Mouse (Mus musculus) liver, embryonic 16.5 days (tissue): ENCODE results near the gene Ikbkg. TPM values are rescaled to one million over a fixed set of nuclear protein-coding genes. Genes with fewer than 3 reads are reported as not detected.
"Not testable (repeated sequence)": the region's sequence is repeated elsewhere in the genome, so short reads cannot be mapped to it uniquely, and the experiment has no call there.

Experiments
- ATAC-seq: fragments of 200-750 bp; cut with Nextera tagmentation; 2 replicates; pipeline ENCODE4 v1.8.0; 2017; ENCODE audit warnings: low read depth, mild to moderate bottlenecking, moderate number of reproducible peaks, moderate library complexity
- H3K27ac ChIP-seq: fragments of 300-500 bp; sonication (generic); 2 replicates; pipeline ENCODE4 v1.5.1; 2014; ENCODE audit warnings: mild to moderate bottlenecking, low read length
- H3K27me3 ChIP-seq: fragments of 300-500 bp; sonication (generic); 2 replicates; pipeline ENCODE4 v1.6.1; 2014; ENCODE audit warnings: low read depth, low read length, mixed read lengths; ENCODE audit not compliant: control insufficient read depth, insufficient read depth
- H3K36me3 ChIP-seq: fragments of 300-500 bp; sonication (generic); 2 replicates; pipeline ENCODE4 v1.6.1; 2014; ENCODE audit warnings: mild to moderate bottlenecking; ENCODE audit not compliant: control insufficient read depth, insufficient read depth
- H3K4me1 ChIP-seq: fragments of 300-500 bp; sonication (generic); 2 replicates; pipeline ENCODE4 v1.6.1; 2014; ENCODE audit warnings: low read depth, low read length, mixed read lengths; ENCODE audit not compliant: control insufficient read depth
- H3K4me2 ChIP-seq: fragments of 300-500 bp; sonication (generic); 2 replicates; pipeline ENCODE4 v1.6.1; 2014; ENCODE audit warnings: low read depth, low read length, mixed read lengths
- H3K4me3 ChIP-seq: fragments of 300-500 bp; sonication (generic); 2 replicates; pipeline ENCODE4 v1.5.1; 2014; ENCODE audit warnings: low read depth, mild to moderate bottlenecking, low read length
- H3K9ac ChIP-seq: fragments of 300-500 bp; sonication (generic); 2 replicates; pipeline ENCODE4 v1.6.1; 2014; ENCODE audit warnings: low read depth, low read length
- H3K9me3 ChIP-seq: fragments of 300-500 bp; sonication (generic); replicated peaks from 2 replicates; pipeline ENCODE4 v1.6.1; 2016; ENCODE audit warnings: low read length; ENCODE audit not compliant: control insufficient read depth
- WGBS: fragments of 180-500 bp; shearing (Covaris S2); extraction: QIAGEN DNeasy Blood & Tissue Kit; methylation state at CpG from one replicate; pipeline ENCODE4 v1.1.7; 2014; ENCODE audit not compliant: insufficient replicate concordance; 5-methylcytosine and 5-hydroxymethylcytosine counted together
- polyA plus RNA-seq: library from polyadenylated mRNA; unstranded; fragments of >200 nt; fragmentation: Nextera tagmentation; extraction: Ambion mirVana; gene quantifications from 2 replicates; pipeline ENCODE4 v1.2.1, GENCODE M21; 2015

The Ikbkg gene
- polyA plus RNA-seq, result 29.4 and 29.7 TPM in 2 replicates

DNA sequence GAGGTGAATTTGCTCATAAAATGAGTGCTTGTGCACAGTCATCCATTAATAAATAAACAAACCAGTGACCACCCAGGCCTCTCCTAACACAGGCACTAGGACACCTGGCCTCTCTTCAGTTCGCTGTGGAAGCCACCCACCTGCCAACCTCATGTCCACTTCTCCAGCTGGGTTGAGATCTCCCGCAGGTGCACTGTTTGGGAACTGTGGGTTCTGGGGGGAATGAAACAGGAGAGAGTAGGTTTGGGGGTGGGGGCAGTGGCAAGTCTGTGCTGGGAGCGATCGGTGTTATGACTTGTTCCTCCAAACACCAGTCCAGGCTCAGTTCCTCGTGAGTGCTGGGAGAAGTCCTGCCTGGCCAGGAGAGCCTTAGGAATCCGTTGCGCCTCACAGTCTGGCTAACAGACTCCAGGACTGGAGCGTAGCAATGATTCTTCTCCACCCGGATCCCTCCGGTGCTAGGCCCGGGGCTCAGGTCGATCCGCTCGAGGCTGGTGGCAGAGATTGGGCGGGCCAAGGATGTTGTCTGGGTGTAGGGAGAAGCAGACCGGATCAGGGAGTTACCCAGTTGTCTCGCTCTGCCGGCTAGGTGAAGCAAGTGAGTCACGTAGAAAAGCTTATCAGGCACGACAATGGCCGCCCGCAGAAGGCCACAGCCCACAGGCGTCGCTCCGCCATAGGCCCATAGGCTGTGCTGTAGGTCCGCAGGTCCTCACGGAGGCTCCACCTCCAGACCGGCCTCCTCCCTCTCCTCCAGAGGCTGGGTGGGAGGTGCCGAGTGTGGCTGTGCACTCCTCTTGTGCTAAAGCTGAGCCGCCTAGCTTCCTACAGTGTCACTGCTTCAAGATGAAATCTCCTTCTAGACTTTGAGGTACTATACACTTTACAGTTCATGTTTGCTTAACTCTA is at the start of gene Ikbkg, which contains the start of gene Fam3a:
Gene Ikbkg (plus strand): TSS at position 756 of the 909 bp plus-strand sequence.
Gene Fam3a (minus strand): TSS at position 738 of the 909 bp plus-strand sequence.
- peak within 1 kb of the TSS; percentile 79 for H3K4me2 ChIP-seq
- H3K9me3 ChIP-seq, result no peaks in the 10 kb centered on the region
- peaks cover 12% of the 10 kb centered on the region for H3K4me1 ChIP-seq
- ATAC-seq, result peak; percentile 100
- peak within 1 kb of the TSS; percentile 70 for H3K4me3 ChIP-seq
- 20% methylated on average over 30 of the region's 30 CpGs for WGBS
- no peaks in the 10 kb centered on the region for H3K27me3 ChIP-seq
- no peaks in the 10 kb centered on the region for H3K36me3 ChIP-seq
- peak within 1 kb of the TSS; percentile 96 for H3K27ac ChIP-seq
- H3K9ac ChIP-seq, result peak within 1 kb of the TSS; percentile 80

DNA sequence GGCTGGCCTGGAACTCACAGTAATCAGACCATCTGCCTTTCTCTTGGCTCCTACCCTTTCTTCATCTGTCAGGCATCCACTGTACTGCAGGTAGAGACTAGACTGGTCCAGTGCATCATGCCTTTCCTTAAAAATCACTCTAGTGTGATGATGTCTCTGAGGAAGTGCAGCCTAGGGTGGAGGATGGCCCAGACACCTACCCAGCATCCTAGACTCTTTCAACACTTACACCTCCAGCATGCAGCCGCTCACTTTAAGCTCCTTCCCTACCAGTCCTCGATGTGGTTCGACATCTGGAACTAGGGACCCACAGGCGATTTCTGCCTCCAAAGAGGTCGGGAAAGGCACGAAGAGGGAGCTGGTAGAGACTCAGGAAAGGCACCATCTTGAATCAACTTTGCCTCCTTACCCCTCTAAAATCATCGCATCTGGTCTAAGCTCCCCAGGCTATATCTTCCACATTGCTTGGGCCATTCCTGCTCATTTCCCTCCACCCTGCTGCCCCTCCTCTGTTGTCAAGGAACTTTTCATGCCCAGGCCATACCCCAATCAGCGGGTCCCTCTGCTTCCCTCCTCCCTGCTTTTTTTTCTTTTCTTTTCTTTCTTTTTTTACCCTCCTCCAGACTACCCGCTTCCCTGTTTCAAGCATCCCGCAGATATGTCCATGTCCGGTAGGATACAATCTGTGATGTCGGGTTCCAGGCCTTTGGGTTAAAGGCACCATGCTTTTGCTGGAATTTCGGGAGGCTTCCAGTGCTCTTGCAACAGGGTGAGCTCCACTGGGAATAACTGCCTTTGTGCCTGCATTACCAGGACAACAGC is 40.2 kb upstream of the Ikbkg start:
- no peak overlapping the region for H3K27ac ChIP-seq
- H3K4me2 ChIP-seq, result peak overlapping the region; percentile 66
- H3K4me3 ChIP-seq, result peak overlapping the region; percentile 61
- 28% methylated on average over 13 of the region's 13 CpGs for WGBS
- peak overlapping the region; percentile 59 for H3K9ac ChIP-seq
- ATAC-seq, result peak; percentile 50
- no peaks in the 10 kb centered on the region for H3K27me3 ChIP-seq
- no peaks in the 10 kb centered on the region for H3K36me3 ChIP-seq
- H3K4me1 ChIP-seq, result no peaks in the 10 kb centered on the region
- no peaks in the 10 kb centered on the region for H3K9me3 ChIP-seq

DNA sequence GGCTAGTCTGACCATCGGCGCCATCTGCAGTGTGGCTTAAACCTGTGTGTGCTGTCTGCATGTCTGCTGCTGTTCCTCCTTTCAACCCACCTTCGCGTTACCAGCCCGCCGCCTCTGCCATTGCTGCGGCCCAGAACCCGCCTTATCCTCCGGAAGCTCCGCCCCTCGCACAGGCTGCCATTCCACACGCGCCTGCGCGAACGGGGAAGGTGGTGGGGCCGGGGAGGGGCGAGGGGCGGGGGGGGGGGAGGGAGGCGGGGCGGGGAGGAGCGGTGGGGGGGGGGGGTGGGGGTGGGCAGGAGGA is 39.7 kb upstream of the Ikbkg start, which contains the start of gene Lage3:
Gene Lage3 (minus strand): TSS at position 152 of the 304 bp plus-strand sequence.
- Histone ChIP-seq H3K4me3 (peak within 1 kb of the TSS; percentile 61), H3K36me3 (no peaks in the 10 kb centered on the region), H3K4me1 (no peaks in the 10 kb centered on the region), H3K9ac (peak within 1 kb of the TSS; percentile 59), H3K27me3 (no peaks in the 10 kb centered on the region), H3K9me3 (no peaks in the 10 kb centered on the region), H3K4me2 (peak within 1 kb of the TSS; percentile 66), H3K27ac (no peak within 1 kb of the TSS)
- 13% methylated on average over 16 of the region's 22 CpGs for WGBS
- ATAC-seq, result peak; percentile 81

DNA sequence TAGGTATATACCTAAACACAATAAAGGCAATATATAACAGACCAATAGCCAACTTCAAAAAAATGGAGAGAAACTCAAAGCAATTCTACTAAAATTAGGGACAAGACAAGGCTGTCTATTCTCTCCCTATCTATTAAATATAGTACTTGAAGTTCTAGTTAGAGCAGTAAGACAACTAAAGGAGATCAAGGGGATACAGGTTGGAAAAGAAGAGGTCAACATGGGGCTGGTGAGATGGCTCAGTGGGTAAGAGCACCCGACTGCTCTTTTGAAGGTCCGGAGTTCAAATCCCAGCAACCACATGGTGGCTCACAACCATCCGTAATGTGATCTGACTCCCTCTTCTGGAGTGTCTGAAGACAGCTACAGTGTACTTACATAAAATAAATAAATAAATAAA is 36.0 kb upstream of the Ikbkg start:
- not testable (repeated sequence) for H3K4me3 ChIP-seq, H3K27ac ChIP-seq, ATAC-seq, H3K9me3 ChIP-seq, H3K4me2 ChIP-seq, H3K9ac ChIP-seq, H3K27me3 ChIP-seq, H3K4me1 ChIP-seq, H3K36me3 ChIP-seq
- whole genome bisulfite sequencing, result 97% methylated on average over 2 of the region's 3 CpGs

DNA sequence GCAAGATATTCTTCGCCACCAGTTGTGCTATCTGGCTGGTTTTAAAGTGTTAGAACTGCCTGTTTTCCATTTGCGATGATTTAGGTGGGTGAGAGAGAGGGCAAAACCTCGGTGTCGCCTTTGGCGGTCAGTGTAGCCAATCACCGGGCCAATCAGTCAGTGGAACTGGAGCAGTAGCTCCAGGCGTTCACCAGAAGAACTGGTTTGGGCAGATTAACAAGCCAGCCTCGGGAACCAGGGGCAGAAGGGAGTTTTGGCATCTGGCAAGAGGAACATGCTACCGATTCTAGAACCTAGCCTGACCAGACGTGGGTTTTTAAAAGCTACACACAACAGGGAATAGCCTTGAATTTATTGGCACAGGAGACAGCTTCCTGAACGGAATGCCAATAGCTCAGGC is 33.9 kb upstream of the Ikbkg start:
- H3K4me1 ChIP-seq, result no peaks in the 10 kb centered on the region
- ATAC-seq, result no peak

DNA sequence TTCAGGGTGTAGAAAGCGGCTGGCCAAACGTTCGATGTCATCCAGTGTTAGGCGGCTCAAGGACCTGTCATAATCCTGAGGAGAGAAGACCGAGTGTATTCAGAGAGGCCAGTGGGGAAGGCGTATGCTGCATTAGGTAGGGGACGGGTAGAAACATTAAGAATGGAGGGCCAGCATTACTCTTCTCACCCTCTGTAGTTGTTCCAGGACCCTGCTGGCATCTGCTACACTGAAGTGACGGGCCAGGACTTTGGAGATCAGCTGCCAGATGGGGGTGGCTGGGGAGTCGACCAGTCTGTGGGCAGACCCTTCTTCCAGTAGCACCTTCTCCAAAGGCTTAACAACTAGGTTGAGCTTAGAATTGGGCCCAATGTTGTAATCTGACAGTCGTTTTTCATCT is 25.6 kb upstream of the Ikbkg start:
- WGBS, result 49% methylated on average over 10 of the region's 10 CpGs
- H3K9me3 ChIP-seq, result no peaks in the 10 kb centered on the region
- ATAC-seq, result no peak

More for the DNA sequence above, 33.9 kb upstream of the Ikbkg start:
- no peak overlapping the region for H3K4me3 ChIP-seq
- no peaks in the 10 kb centered on the region for H3K36me3 ChIP-seq
- no peak overlapping the region for H3K9ac ChIP-seq
- WGBS, result 42% methylated on average over 11 of the region's 11 CpGs
- H3K9me3 ChIP-seq, result no peaks in the 10 kb centered on the region
- H3K27ac ChIP-seq, result no peak overlapping the region
- H3K4me2 ChIP-seq, result no peak overlapping the region
- no peaks in the 10 kb centered on the region for H3K27me3 ChIP-seq

DNA sequence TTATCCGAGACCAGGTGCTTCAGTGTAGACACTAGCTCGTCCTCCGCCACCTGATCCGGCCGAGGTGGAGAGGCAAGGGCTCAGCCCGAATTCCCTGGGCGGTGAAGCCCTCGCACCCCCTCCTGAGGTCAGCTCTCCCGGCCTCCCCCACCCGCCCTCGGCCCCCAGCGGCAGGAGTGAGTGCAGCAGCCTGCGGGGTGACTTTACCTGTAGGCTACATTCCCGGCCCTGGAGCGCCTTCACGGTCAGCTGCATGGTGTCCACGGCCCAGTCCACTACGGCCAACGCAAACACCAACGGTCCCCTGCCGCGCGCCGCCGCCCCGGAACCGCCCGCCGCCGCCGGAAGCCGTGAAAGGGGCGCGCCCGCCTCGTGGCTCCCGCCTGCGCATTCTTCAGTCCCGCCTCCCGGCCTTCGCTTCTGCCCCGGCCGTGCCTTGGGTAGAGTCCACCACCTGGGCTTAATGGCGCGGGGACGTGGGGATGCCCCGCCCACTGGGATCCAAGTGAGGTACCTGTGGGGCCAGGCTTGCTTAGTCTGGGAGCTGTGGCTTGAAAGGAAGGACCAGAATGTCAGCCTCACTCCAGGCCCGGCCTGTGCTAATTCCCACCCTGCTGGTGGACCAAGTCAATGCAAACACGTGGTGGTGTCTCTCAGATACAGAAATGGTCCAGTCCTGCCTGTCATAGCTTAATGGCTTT is 24.7 kb upstream of the Ikbkg start:
- peaks cover 21% of the 10 kb centered on the region for H3K4me1 ChIP-seq

More for the DNA sequence above, 25.6 kb upstream of the Ikbkg start:
- no peaks in the 10 kb centered on the region for H3K27me3 ChIP-seq
- peak overlapping the region; percentile 77 for H3K4me3 ChIP-seq
- H3K4me1 ChIP-seq, result peaks cover 18% of the 10 kb centered on the region
- no peak overlapping the region; the same call in 1 of the 2 replicates for H3K27ac ChIP-seq
- H3K4me2 ChIP-seq, result peak overlapping the region; percentile 72
- no peaks in the 10 kb centered on the region; the same call in 1 of the 2 replicates for H3K36me3 ChIP-seq
- H3K9ac ChIP-seq, result peak overlapping the region; percentile 87

DNA sequence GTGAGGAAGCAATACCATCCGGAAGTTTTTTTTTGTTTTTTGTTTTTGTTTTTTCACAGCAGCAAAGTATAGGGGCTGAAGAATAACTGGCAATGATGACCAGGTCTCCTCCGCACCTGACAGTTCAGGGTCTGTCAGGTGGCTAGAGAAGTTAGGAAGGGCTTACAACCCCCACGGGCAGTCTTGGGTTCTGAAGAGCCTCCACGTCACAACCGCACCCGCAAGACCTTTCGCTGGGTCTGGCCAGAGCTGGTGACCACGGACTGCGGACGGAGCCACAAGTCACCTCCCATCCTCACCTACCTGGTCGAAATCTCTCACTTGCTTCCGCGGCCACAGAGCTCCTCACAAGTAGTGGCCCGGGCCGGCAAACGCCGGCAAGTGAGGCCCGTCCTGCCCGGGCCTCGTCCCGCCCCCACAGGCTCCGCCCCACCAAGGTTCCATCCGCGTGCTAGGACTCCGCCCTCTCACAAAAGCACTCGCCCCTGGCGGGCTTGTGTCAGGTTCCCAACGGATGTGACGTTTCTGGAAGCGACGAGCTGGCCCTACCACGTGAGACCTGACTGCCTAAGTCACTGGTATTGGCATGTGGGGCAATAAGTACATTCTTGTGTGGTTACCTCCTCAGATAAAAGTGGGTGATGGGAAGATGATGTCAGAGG is 20.1 kb upstream of the Ikbkg start, which contains the start of the genes Ubl4a and Slc10a3:
Gene Ubl4a (minus strand): TSS at position 331 of the 662 bp plus-strand sequence.
Gene Slc10a3 (minus strand): TSS at position 462 of the 662 bp plus-strand sequence.
- Histone ChIP-seq H3K27me3 (no peaks in the 10 kb centered on the region), H3K9ac (peak within 1 kb of the TSS; percentile 70), H3K36me3 (no peaks in the 10 kb centered on the region), H3K9me3 (no peaks in the 10 kb centered on the region), H3K4me2 (peak within 1 kb of the TSS; percentile 58), H3K4me1 (peaks cover 12% of the 10 kb centered on the region), H3K27ac (peak within 1 kb of the TSS; percentile 2; the same call in 1 of the 2 replicates), H3K4me3 (peak within 1 kb of the TSS; percentile 60)
- 22% methylated on average over 31 of the region's 32 CpGs for WGBS
- peak; percentile 91 for ATAC-seq

More for the DNA sequence above, 24.7 kb upstream of the Ikbkg start:
- Histone ChIP-seq H3K9me3 (no peaks in the 10 kb centered on the region), H3K36me3 (no peaks in the 10 kb centered on the region; the same call in 1 of the 2 replicates), H3K4me3 (peak overlapping the region; percentile 77), H3K27ac (peak overlapping the region; percentile 80), H3K9ac (peak overlapping the region; percentile 87), H3K27me3 (no peaks in the 10 kb centered on the region), H3K4me2 (peak overlapping the region; percentile 72)
- WGBS, result 20% methylated on average over 47 of the region's 49 CpGs
- ATAC-seq, result peak; percentile 79
